Mouse (Mus musculus): ENCODE data around the gene Xrra1.
"Not testable (repeated sequence)": the region's sequence is repeated elsewhere in the genome, so short reads cannot be mapped to it uniquely, and the experiment has no call there.

Xrra1 gene

GRCm38 (mm10) chr7:99893967-99894366 is 35.1 kb downstream of the Xrra1 start:
- DNase-seq (ENCODE audit: low read depth, low spot score) = no peak

GRCm38 (mm10) chr7:99894478-99894877 is 35.6 kb downstream of the Xrra1 start:
- no peak for DNase-seq (ENCODE audit: low read depth, low spot score)

GRCm38 (mm10) chr7:99896905-99897304 is 38.0 kb downstream of the Xrra1 start:
- DNase-seq (ENCODE audit: low read depth, low spot score) = no peak

- DNase-seq (ENCODE audit: low read depth, low spot score) = no peak
Observed at GRCm38 (mm10) chr7:99902208-99902607, 43.3 kb downstream of the Xrra1 start.

GRCm38 (mm10) chr7:99902918-99903665 is 44.2 kb downstream of the Xrra1 start:
- DNase-seq (ENCODE audit: low read depth, low spot score) = no peak

- DNase-seq (ENCODE audit: low read depth, low spot score) = no peak
Observed at GRCm38 (mm10) chr7:99904421-99905005, 45.6 kb downstream of the Xrra1 start.

GRCm38 (mm10) chr7:99906346-99906745 is 47.4 kb downstream of the Xrra1 start:
- DNase-seq (ENCODE audit: low read depth, low spot score) = no peak

GRCm38 (mm10) chr7:99907463-99907862 is 48.5 kb downstream of the Xrra1 start:
- DNase-seq (ENCODE audit: low read depth, low spot score) = no peak

GRCm38 (mm10) chr7:99911038-99911437 is 52.1 kb downstream of the Xrra1 start:
- DNase-seq (ENCODE audit: low read depth, low spot score) = no peak

- no peak for DNase-seq (ENCODE audit: low read depth, low spot score)
Observed at GRCm38 (mm10) chr7:99914316-99914715, 55.4 kb downstream of the Xrra1 start.

GRCm38 (mm10) chr7:99915511-99915910 is 56.6 kb downstream of the Xrra1 start:
- DNase-seq (ENCODE audit: low read depth, low spot score) = no peak

- peak; percentile 64 for DNase-seq (ENCODE audit: low read depth, low spot score)
Observed at GRCm38 (mm10) chr7:99916741-99917319, 57.9 kb downstream of the Xrra1 start.

- DNase-seq (ENCODE audit: low read depth, low spot score) = peak; percentile 30
Observed at GRCm38 (mm10) chr7:99917320-99917844, 58.5 kb downstream of the Xrra1 start.

GRCm38 (mm10) chr7:99919164-99919563 is 60.2 kb downstream of the Xrra1 start:
- no peak for DNase-seq (ENCODE audit: low read depth, low spot score)

GRCm38 (mm10) chr7:99919971-99920370 is 61.1 kb downstream of the Xrra1 start:
- DNase-seq (ENCODE audit: low read depth, low spot score) = no peak

- DNase-seq (ENCODE audit: low read depth, low spot score) = no peak
Observed at GRCm38 (mm10) chr7:99920416-99920815, 61.5 kb downstream of the Xrra1 start.

GRCm38 (mm10) chr7:99926916-99927714 is 68.2 kb downstream of the Xrra1 start:
- peak; percentile 35 for DNase-seq (ENCODE audit: low read depth, low spot score)

GRCm38 (mm10) chr7:99935758-99936157 is 76.8 kb downstream of the Xrra1 start:
- no peak for DNase-seq (ENCODE audit: low read depth, low spot score)

GRCm38 (mm10) chr7:99940669-99941068 is 81.8 kb downstream of the Xrra1 start:
- no peak for DNase-seq (ENCODE audit: low read depth, low spot score)

- no peak for DNase-seq (ENCODE audit: low read depth, low spot score)
Observed at GRCm38 (mm10) chr7:99944520-99944919, 85.6 kb downstream of the Xrra1 start.

- not testable (repeated sequence) for DNase-seq (ENCODE audit: low read depth, low spot score)
Observed at GRCm38 (mm10) chr7:99945012-99945411, 86.1 kb downstream of the Xrra1 start.

GRCm38 (mm10) chr7:99945939-99946338 is 87.0 kb downstream of the Xrra1 start:
- no peak for DNase-seq (ENCODE audit: low read depth, low spot score)
